Mouse (Mus musculus) lung, postnatal 0 days (tissue): ENCODE data around the gene Gm29133.

Experiments
- CTCF ChIP-seq: IDR thresholded peaks from 2 replicates; pipeline ENCODE4 v1.5.1; 2016; ENCODE audit warnings: antibody characterized with exemption, mild to moderate bottlenecking
- EP300 ChIP-seq: IDR thresholded peaks from 2 replicates; pipeline ENCODE4 v1.6.1; 2016; ENCODE audit warnings: antibody characterized with exemption, mild to moderate bottlenecking, control low read depth

DNA sequence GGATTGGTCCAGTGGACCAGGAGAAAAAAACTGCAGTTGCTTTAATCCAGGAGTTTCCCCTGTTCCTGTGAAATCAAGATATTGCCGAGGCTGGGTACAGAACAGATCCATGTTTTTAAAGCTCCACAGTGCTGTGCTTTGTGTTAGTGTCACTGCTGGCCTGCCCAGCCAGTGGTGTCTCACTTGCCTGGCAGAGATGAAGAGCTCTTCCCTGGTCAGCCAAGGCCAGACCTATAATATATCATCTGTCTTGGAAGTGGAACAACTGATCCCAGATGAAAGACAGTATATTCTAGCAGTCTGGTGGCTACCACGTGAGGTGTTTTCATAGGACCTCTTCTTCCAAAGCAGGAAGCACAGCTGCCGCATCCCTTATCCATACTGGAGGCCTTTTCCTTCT, 46.7 kb upstream of the Gm29133 start:
- TF ChIP-seq CTCF, result no peak
- TF ChIP-seq EP300, result no peak
